Mouse (Mus musculus): Measurements from ENCODE around the gene Coro1a.

Gene Coro1a

GRCm38 (mm10) chr7:126708175-126708952, 777 bp upstream of the Coro1a start:
- DNase-seq (ENCODE audit: low spot score) = no peak

- DNase-seq (ENCODE audit: low spot score) = peak; percentile 53
Measured at GRCm38 (mm10) chr7:126704121-126704980, 3.2 kb downstream of the Coro1a start.

GRCm38 (mm10) chr7:126703757-126704077, 3.9 kb downstream of the Coro1a start:
- DNase-seq (ENCODE audit: low spot score) = no peak

GRCm38 (mm10) chr7:126702861-126703756, 4.5 kb downstream of the Coro1a start:
- DNase-seq (ENCODE audit: low spot score) = no peak

GRCm38 (mm10) chr7:126702358-126702757, 5.2 kb downstream of the Coro1a start:
- no peak for DNase-seq (ENCODE audit: low spot score)

GRCm38 (mm10) chr7:126701559-126702357, 5.8 kb downstream of the Coro1a start:
- DNase-seq (ENCODE audit: low spot score) = no peak

GRCm38 (mm10) chr7:126701070-126701469, 6.5 kb downstream of the Coro1a start:
- peak; percentile 76 for DNase-seq (ENCODE audit: low spot score)

GRCm38 (mm10) chr7:126700063-126701015, 7.2 kb downstream of the Coro1a start:
- DNase-seq (ENCODE audit: low spot score) = no peak

- DNase-seq (ENCODE audit: low spot score) = no peak
Measured at GRCm38 (mm10) chr7:126697838-126698237, 9.7 kb downstream of the Coro1a start.

- no peak for DNase-seq (ENCODE audit: low spot score)
Measured at GRCm38 (mm10) chr7:126696886-126697285, 10.7 kb downstream of the Coro1a start.

GRCm38 (mm10) chr7:126696303-126696702, 11.3 kb downstream of the Coro1a start:
- DNase-seq (ENCODE audit: low spot score) = no peak

- peak; percentile 94 for DNase-seq (ENCODE audit: low spot score)
Measured at GRCm38 (mm10) chr7:126695631-126696207, 11.9 kb downstream of the Coro1a start, which contains the start of gene Slx1b. Gene Slx1b (minus strand): TSS chr7:126695784.

GRCm38 (mm10) chr7:126695210-126695611, 12.4 kb downstream of the Coro1a start, which contains the start of gene Bola2:
Gene Bola2 (plus strand): TSS chr7:126695401.
- peak; percentile 69 for DNase-seq (ENCODE audit: low spot score)

GRCm38 (mm10) chr7:126694441-126695051, 13.0 kb downstream of the Coro1a start:
- DNase-seq (ENCODE audit: low spot score) = peak; percentile 51

- DNase-seq (ENCODE audit: low spot score) = no peak
Measured at GRCm38 (mm10) chr7:126693781-126694180, 13.8 kb downstream of the Coro1a start.

- DNase-seq (ENCODE audit: low spot score) = peak; percentile 72
Measured at GRCm38 (mm10) chr7:126693256-126693655, 14.3 kb downstream of the Coro1a start.

GRCm38 (mm10) chr7:126692426-126692825, 15.2 kb downstream of the Coro1a start:
- DNase-seq (ENCODE audit: low spot score) = no peak

GRCm38 (mm10) chr7:126691676-126692075, 15.9 kb downstream of the Coro1a start:
- DNase-seq (ENCODE audit: low spot score) = no peak

GRCm38 (mm10) chr7:126690737-126691136, 16.9 kb downstream of the Coro1a start:
- no peak for DNase-seq (ENCODE audit: low spot score)
